Mouse (Mus musculus) heart, adult 2 months (tissue): Measurements from ENCODE around the gene Ppp1r37. TPM values are rescaled to one million over a fixed set of nuclear protein-coding genes. Genes with fewer than 3 reads are reported as not detected.
A peak's percentile ranks its signal among the peaks of the same experiment; 100 is the strongest.

Experiments used
- DNase-seq, 2 experiments: peaks; one replicate each; pipeline ENCODE4 v3.0.0; 2021
- H3K27ac ChIP-seq: fragments of 200-600 bp; 2 replicates; pipeline ENCODE4 v1.8.1; 2022
- H3K27me3 ChIP-seq: fragments of 200-500 bp; 2 replicates; pipeline ENCODE4 v1.6.1; 2012; ENCODE audit warnings: mild to moderate bottlenecking, low read length, inconsistent platforms, mixed read lengths; ENCODE audit not compliant: control insufficient read depth, insufficient read depth
- H3K36me3 ChIP-seq: fragments of 200-500 bp; 2 replicates; pipeline ENCODE4 v1.6.1; 2012; ENCODE audit warnings: low read length, inconsistent platforms; ENCODE audit not compliant: control insufficient read depth, insufficient read depth
- H3K4me1 ChIP-seq: fragments of 200-500 bp; 2 replicates; pipeline ENCODE4 v1.6.1; 2011; ENCODE audit warnings: low read length; ENCODE audit not compliant: control insufficient read depth, insufficient read depth
- H3K4me3 ChIP-seq: fragments of 200-600 bp; 2 replicates; pipeline ENCODE4 v1.8.1; 2022
- H3K79me2 ChIP-seq: fragments of 200-500 bp; replicated peaks from 2 replicates; pipeline ENCODE4 v1.6.1; 2012; ENCODE audit warnings: mild to moderate bottlenecking, inconsistent platforms, low read length, moderate library complexity, mixed read lengths; ENCODE audit not compliant: control insufficient read depth, insufficient read depth
- H3K9ac ChIP-seq: fragments of 200-500 bp; 2 replicates; pipeline ENCODE4 v1.6.1; 2012; ENCODE audit warnings: low read depth, mild to moderate bottlenecking, control low read depth, inconsistent platforms, low read length, mixed read lengths
- CTCF ChIP-seq: fragments of 200-600 bp; IDR thresholded peaks from 2 replicates; pipeline ENCODE4 v1.8.1; 2022; ENCODE audit warnings: antibody characterized with exemption, mild to moderate bottlenecking, moderate library complexity
- EP300 ChIP-seq: fragments of 200-500 bp; IDR thresholded peaks from 2 replicates; pipeline ENCODE4 v1.6.1; 2011; ENCODE audit warnings: low read depth, low read length, control low read depth; ENCODE audit not compliant: insufficient read depth
- POLR2A ChIP-seq: fragments of 200-500 bp; IDR thresholded peaks from 2 replicates; pipeline ENCODE4 v1.6.1; 2011; ENCODE audit warnings: mild to moderate bottlenecking, low read depth, low read length, control low read depth; ENCODE audit not compliant: insufficient read depth
- WGBS: fragments of 180-500 bp; shearing (Covaris S2); methylation state at CpG from one replicate; pipeline ENCODE4 v1.1.7; 2018; 5-methylcytosine and 5-hydroxymethylcytosine counted together
- intact Hi-C: fragments of 180-260 bp; cut with DNase I; formaldehyde crosslinking; loops from one replicate; pipeline ENCODE4 v1.15.1; 2025
- polyA plus RNA-seq: library from polyadenylated mRNA; depleted of rRNA; stranded (reverse); fragments of >200 nt; gene quantifications from 2 replicates; pipeline ENCODE4 v1.2.3, GENCODE M21; 2012
- total RNA-seq, 2 experiments: library from RNA; stranded (reverse); gene quantifications; 2 replicates each; pipeline ENCODE4 v1.2.3; 2021

Gene Ppp1r37
- total and polyA plus RNA-seq, 3 experiments = 58.0 to 69.5 (median 66.4) TPM

- H3K36me3 ChIP-seq = no peaks in the 10 kb centered on the region
- no peaks in the 10 kb centered on the region for H3K4me1 ChIP-seq
- WGBS = 85% methylated on average over 46 of the region's 46 CpGs
- no peak for TF ChIP-seq POLR2A
- no peak for TF ChIP-seq CTCF
- TF ChIP-seq EP300 = no peak
- no peak for DNase-seq
- no peak overlapping the region for H3K9ac ChIP-seq
- intact Hi-C loops = no loop called here
- H3K27ac ChIP-seq = peak overlapping the region; percentile 23; the same call in 1 of the 2 replicates
- H3K79me2 ChIP-seq = no peaks in the 10 kb centered on the region
- 0 out of 2 replicates have a peak overlapping the region, but pooled peaks have one; percentile 1 for H3K4me3 ChIP-seq
- H3K27me3 ChIP-seq = no peaks in the 10 kb centered on the region
These were observed 23.4 kb upstream of the Ppp1r37 start for GRCm38 (mm10) chr7:19586269-19586668.

GRCm38 (mm10) chr7:19580634-19581033, 17.8 kb upstream of the Ppp1r37 start:
- Histone ChIP-seq H3K4me3 (no peak overlapping the region), H3K27ac (no peak overlapping the region), H3K36me3 (no peaks in the 10 kb centered on the region), H3K27me3 (peaks cover 3% of the 10 kb centered on the region; the same call in 1 of the 2 replicates), H3K79me2 (no peaks in the 10 kb centered on the region), H3K9ac (no peak overlapping the region), H3K4me1 (peaks cover 3% of the 10 kb centered on the region; the same call in 1 of the 2 replicates)
- TF ChIP-seq EP300 (no peak), POLR2A (no peak), CTCF (no peak)
- no peak for DNase-seq
- 86% methylated on average over 8 of the region's 8 CpGs for WGBS
- intact Hi-C loops = no loop called here

DNA sequence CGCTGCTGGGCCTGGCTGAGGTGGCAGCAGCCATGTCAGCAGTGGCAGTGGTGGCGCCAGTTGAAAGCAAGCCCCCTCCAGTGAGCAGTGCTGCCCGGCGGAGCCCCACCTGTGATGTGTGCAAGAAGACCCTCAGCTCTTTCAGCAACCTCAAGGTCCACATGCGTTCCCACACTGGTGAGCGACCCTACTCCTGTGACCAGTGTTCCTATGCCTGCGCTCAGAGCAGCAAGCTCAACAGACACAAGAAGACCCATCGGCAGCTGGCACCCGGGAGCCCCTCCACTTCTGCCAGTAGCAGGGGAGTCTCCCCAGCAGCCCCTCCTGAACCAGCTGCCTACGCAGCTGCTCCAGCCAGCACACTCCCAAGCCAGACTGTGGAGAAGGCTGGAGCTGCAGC, 16.9 kb upstream of the Ppp1r37 start:
- H3K27ac ChIP-seq = no peak overlapping the region
- WGBS = 89% methylated on average over 10 of the region's 10 CpGs
- intact Hi-C loops = no loop called here

DNA sequence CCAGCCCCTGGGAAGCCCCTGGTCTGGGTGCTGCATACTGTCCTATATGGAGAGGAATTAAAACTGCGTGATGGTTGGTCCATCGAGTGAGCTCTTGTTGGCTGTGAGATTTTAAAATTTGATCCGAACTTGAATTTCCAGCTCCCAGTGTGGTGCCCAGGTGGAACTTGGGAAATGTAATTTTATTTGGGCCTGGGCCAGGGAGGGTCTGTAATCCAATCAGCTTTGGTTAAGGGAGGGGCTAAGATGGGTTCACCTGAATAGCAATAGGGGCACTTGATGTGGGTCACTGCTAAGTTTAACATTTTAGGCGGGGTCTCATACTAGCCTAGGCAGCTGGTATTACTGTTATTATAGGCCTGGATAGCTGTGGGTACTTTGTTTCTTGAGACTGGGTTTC, 15.6 kb upstream of the Ppp1r37 start:
- H3K27me3 ChIP-seq = peaks cover 3% of the 10 kb centered on the region; the same call in 1 of the 2 replicates
- H3K36me3 ChIP-seq = no peaks in the 10 kb centered on the region
- intact Hi-C loops = no loop called here
- no peak for DNase-seq
- H3K27ac ChIP-seq = no peak overlapping the region
- WGBS = 69% methylated on average over 4 of the region's 4 CpGs
- no peak overlapping the region for H3K9ac ChIP-seq
- no peaks in the 10 kb centered on the region for H3K79me2 ChIP-seq
- H3K4me1 ChIP-seq = peaks cover 3% of the 10 kb centered on the region; the same call in 1 of the 2 replicates
- no peak for TF ChIP-seq EP300
- TF ChIP-seq POLR2A = no peak
- TF ChIP-seq CTCF = no peak
- H3K4me3 ChIP-seq = no peak overlapping the region

More for the DNA sequence above, 16.9 kb upstream of the Ppp1r37 start:
- H3K4me3 ChIP-seq = no peak overlapping the region
- H3K9ac ChIP-seq = no peak overlapping the region
- TF ChIP-seq CTCF (no peak), POLR2A (no peak), EP300 (no peak)
- peaks cover 3% of the 10 kb centered on the region; the same call in 1 of the 2 replicates for H3K4me1 ChIP-seq
- H3K27me3 ChIP-seq = peaks cover 3% of the 10 kb centered on the region; the same call in 1 of the 2 replicates
- H3K79me2 ChIP-seq = no peaks in the 10 kb centered on the region
- H3K36me3 ChIP-seq = no peaks in the 10 kb centered on the region
- DNase-seq = no peak

- intact Hi-C loops = no loop called here
- TF ChIP-seq POLR2A = no peak
- TF ChIP-seq CTCF = no peak
- no peak for TF ChIP-seq EP300
These were observed 15.1 kb upstream of the Ppp1r37 start for GRCm38 (mm10) chr7:19577877-19578414.

GRCm38 (mm10) chr7:19577141-19577852, 14.4 kb upstream of the Ppp1r37 start, which contains the start of the genes Zfp296 and Gemin7:
Gene Zfp296 (plus strand): TSS chr7:19577287.
Gene Gemin7 (minus strand): TSS chr7:19577595.
- DNase-seq = peak; percentile 52
- Histone ChIP-seq H3K27me3 (peaks cover 3% of the 10 kb centered on the region; the same call in 1 of the 2 replicates), H3K4me1 (peaks cover 5% of the 10 kb centered on the region; the same call in 1 of the 2 replicates), H3K4me3 (peak within 1 kb of the TSS; percentile 50), H3K79me2 (no peaks in the 10 kb centered on the region; the same call in 1 of the 2 replicates), H3K27ac (no peak within 1 kb of the TSS), H3K9ac (peak within 1 kb of the TSS; percentile 68), H3K36me3 (no peaks in the 10 kb centered on the region)
- TF ChIP-seq CTCF (no peak), POLR2A (no peak), EP300 (no peak)
- under 1% methylated on average over 56 of the region's 56 CpGs for WGBS
- intact Hi-C loops = no loop called here

More at GRCm38 (mm10) chr7:19577877-19578414, 15.1 kb upstream of the Ppp1r37 start:
- 21% methylated on average over 10 of the region's 10 CpGs for WGBS
- peak in 1 of 2 experiments; percentile 44 for DNase-seq
- Histone ChIP-seq H3K4me3 (peak overlapping the region; percentile 50), H3K36me3 (no peaks in the 10 kb centered on the region), H3K9ac (peak overlapping the region; percentile 68), H3K27ac (no peak overlapping the region), H3K4me1 (peaks cover 3% of the 10 kb centered on the region; the same call in 1 of the 2 replicates), H3K79me2 (no peaks in the 10 kb centered on the region), H3K27me3 (peaks cover 3% of the 10 kb centered on the region; the same call in 1 of the 2 replicates)
